Mouse (Mus musculus) erythroblast, embryonic 14.5 days (primary cell): Measurements from ENCODE around the gene Gm17428.

ENCODE experiments used
- GATA1 ChIP-seq: IDR thresholded peaks from 2 replicates; pipeline ENCODE4 v1.6.1; 2012; ENCODE audit warnings: low read length, inconsistent platforms, mixed read lengths
- TAL1 ChIP-seq: IDR thresholded peaks from 3 replicates; pipeline ENCODE4 v1.6.1; 2012; ENCODE audit warnings: low read length, inconsistent platforms, mixed read lengths

DNA sequence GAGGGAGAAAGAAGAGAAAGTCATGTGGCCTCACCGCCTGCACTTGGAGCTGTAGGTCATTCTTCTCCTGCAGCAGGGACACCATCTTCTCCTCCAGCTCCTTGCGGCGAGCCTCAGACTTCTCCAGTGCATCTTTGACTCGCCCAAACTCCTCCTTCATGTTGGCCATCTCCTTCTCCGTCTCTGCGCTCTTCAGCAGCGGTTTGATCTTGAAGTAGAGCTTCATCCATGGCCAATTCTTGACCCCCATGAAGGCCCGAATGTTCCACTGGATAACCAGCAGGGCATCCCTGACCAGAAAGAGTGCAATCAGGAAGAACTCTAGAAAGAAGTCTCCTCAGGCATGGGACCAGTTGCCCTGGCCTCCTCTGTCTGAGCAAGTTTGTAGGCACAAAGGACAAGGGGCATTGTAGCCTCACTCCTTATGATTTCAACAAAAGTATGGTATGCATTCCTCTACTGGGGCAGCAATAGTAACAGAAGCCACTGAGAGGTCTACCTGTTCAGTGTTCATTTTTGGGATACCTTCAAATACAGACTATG is 23.0 kb upstream of the Gm17428 start:
- TF ChIP-seq GATA1 = no peak
- no peak for TF ChIP-seq TAL1
